Mouse (Mus musculus): ENCODE data around the gene 0610010K14Rik.

The 0610010K14Rik gene

DNA sequence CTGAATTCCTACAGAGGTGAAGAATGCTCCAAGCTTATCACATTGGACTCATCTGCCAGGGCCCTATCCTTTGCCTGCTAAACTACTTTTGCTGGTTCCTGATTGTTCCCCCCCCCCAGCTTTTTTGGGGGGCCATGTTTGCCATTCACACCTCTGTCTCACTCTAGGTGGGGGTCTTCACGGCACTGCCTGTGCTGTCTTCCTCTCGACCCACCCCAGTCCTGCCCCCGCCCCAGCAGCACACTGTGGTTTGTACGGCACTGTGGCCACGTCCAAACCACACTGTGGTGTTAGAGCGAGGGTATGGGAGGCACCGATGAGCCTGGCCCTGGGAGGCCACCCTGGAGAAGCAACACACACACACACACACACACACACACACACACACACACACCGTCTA lies 3.2 kb downstream of the 0610010K14Rik start:
- DNase-seq (ENCODE audit: low spot score), result no peak

DNA sequence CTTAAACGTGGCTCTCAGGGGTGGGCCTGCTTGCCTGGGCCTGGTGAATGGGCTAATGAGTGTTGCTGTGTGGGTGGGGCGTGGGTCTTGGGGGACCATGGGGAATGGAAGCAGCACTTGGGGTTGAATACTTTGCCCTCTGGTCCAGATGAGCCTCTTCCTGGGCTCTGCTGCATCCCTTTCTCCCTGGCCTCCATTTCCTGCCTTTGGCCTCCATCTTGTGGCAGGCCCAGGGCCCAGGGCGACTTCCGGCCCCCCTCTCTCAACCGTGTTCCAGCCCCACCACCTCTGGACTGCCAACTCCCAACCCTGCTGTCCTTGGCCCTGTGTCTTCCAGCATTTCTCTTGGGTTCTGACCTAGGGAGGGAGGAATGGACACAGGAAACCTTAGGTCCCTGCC lies 3.7 kb downstream of the 0610010K14Rik start:
- no peak for DNase-seq (ENCODE audit: low spot score)

DNA sequence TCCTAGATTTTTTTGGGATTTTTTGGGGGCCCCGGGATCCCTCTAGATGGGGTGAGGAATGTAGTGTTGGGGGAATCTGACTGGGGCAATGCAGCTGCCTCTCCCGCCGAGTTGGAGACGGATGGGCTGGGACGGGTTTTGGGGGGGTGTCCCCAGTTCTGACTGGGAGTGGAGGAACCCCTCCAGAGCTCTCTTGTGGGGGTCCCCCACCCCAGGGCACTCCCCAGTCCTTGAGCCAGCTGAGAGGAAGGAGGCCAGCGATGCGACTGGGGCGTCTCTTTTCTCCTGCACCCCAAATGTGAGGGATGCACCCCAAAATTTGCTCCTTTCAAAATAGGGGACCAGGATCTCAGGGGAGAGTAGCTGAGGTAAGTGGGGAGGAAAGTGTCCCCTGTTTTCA lies 4.7 kb downstream of the 0610010K14Rik start:
- no peak for DNase-seq (ENCODE audit: low spot score)

DNA sequence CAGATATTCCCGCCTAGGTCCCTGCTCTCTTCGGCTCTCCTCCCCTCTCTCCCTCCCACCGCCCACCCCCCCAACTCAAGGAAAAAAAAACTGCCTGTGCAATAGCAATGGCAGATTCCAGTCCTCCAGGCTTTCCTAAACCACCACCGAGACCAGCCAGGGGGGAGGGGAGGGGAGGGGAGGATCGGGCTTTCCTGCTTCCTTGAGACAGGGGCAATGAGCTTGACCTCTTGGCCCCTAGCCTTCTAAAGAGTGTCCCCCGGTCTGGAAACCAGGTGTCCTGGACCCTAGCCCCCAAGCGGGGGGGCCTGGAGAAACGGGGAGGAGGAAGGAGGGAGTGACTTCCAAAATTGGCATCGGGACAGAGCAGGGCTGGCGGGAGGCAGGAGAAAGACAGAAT lies 5.2 kb downstream of the 0610010K14Rik start:
- DNase-seq (ENCODE audit: low spot score), result peak; percentile 86

DNA sequence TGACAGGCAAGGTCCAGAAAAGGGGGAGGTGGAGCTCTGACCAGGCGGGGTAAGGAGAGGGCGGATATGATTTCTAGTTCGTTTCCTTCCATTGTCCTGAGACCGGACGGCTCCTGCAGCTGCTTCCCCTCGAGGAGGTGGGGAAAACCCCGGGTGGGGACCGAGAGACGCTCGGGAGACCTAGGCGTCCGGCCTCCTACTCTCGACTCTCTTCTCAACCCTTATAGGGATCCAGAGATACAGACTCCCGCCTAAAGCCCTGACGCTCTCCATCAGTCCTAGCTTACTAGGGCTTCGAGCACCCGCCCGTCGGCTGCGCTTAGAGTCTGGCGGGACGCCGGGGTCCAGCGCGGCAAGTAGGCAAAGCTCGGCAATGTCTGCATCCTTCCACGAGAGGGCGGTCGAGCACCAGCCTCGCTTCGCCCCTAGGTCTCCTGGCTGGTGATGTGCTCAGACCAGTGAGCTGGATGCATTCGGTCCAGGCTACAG lies 7.4 kb downstream of the 0610010K14Rik start:
- DNase-seq (ENCODE audit: low spot score), result peak; percentile 95

DNA sequence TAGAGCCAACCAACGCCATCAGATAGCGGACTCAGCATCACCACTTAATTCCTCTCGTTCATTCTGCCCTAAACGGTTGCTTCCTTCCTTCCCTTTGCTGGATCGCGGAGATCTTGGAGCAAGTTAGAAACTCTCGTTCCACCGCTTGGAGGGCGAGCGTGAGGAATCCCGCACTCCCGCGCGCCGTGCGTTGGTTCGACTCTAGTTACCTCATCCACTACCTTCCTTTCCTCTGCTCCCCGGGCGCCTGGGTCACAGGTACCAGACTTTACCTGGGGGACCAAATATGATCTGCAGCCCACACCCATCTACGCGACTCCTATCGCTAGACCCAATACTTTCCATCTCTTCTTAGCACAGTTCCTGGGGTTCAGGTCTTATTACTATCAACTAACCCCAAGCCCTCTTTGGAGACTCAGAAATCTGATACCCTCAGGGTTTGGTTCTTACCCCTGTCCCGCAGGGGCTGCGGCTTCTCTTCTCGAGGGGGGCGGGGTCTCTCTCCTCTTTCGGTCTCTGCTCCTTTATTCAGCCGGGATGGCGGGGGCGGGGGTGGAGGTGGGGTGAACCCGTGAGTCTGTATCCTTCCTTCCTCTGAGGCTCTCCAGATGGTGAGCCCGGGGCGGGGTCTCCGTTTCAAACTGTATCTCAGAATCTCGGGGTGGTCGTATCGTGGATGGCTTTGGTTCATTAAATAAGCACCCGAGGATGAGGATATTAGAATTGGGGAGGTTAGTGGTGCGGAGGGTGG lies 8.3 kb downstream of the 0610010K14Rik start, which contains the start of gene Bcl6b:
Gene Bcl6b, minus strand, starts transcription at position 539 of the 751 bp plus-strand sequence.
- DNase-seq (ENCODE audit: low spot score), result peak; percentile 46

DNA sequence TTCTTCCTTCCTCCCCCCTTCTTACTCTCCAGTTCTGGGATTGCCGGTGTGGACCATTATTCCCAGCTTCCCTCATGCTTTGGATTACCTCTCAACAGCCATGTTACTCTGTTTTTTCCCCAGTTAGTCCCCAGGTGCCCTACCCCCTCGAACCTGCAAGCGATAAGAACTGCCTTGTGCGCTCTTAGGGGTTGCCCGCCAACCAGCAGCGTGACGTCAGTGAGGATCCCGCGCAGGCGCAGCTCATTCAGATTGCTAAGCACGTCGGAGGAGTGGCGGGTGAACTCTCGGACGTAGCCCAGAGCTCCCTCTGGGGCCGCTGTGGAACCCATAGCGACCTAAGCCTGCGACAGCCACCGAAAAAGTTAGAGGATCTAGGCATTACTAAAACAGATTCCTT lies 8.9 kb downstream of the 0610010K14Rik start:
- DNase-seq (ENCODE audit: low spot score), result peak; percentile 84

DNA sequence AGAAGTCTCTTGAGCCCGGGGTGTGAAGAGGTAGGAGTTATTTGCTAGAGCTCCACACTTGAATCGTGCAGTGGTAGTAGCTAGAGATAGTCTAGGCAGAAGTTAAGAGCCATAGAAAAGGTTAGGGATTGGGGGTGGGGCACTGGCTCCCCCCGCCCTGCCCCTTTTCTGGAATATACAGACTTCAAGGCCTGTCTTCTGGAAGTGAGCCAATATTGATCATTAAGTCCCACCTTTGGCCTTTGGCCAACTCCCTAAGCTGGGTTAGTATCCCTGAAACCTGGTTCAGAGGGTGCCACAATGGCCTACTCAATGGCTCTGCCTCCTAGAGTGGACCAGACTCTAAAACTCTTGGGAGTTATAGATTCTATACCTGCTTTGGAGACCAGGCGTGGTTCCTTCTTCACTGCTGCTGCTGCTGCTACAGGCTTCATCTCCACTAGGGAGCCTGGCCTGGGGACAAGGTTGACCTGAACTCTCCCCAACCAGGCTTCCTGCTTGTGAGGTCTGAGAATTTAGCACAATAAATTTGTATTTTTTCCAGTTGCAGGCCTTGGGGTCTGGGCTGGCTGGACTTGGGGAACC lies 10.0 kb downstream of the 0610010K14Rik start:
- DNase-seq (ENCODE audit: low spot score), result no peak

DNA sequence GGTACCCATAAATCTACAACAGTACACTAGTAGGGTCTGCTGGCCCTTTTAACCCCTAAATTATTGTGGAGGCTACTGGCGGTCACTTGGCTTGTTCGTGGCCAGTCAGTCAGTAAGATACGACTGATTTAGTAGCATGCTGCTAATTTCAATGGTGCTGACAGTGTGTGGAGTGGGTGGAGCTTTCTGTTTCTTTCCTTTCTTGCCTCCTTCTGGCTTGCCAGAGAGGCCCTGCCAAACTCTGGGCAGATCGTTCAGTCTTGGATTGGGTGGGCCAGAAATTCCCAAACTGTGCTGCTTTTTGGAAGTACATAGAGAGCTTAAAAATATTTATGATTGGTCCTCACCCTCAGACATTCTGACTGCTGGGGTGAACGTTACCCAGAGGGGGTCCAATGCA lies 10.6 kb downstream of the 0610010K14Rik start:
- no peak for DNase-seq (ENCODE audit: low spot score)

DNA sequence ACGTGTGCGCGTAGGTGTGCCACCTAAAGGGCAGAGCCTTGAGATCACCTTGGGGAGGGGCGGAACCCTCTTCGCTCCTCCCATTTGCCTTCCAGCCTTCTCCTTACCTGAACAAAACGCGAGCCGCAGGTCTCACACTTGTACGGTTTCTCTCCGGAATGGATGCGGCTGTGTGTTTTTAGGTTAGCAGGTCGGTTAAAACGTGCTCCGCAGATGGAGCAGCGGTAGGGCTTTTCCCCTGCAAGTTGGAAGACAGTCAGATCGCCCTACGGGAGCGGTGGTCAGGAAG lies 11.2 kb downstream of the 0610010K14Rik start:
- DNase-seq (ENCODE audit: low spot score), result no peak

DNA sequence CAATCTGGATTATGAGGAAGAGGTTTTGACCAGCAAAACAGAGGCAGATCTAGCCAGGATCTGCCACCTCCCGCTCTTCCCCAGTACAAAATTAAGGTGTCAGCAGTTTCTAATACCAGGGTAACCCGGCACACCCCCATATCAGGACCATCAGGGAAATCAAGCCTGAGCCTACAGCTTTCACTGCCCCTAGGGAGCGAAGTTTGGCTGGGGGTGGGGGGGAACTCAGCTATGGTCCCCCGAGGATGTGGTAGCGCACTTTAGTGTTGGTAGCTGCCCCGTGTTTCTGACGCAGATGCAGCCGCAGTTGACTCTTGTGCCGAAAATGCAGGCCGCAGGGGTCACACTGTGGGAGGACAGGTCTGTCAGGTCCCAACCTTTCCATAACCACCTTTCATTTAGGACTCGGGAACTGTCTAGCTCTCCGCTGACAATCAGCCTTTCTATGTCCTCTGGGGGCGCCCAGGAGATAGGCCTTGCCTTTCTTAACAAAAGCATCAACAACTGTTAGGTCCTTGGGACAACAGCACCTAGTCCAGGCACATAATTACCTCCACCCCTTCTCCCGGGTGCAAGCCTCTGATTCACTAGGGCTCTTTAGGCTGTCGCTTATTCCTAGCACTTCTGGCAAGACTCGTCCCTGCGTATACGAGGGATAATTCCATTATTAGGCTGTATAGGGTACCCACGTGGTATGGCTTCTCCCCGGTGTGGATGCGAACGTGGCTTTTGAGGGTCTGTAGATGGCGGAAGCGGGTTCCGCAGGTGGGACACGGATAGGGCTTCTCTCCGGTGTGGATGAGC lies 11.7 kb downstream of the 0610010K14Rik start:
- peak; percentile 51 for DNase-seq (ENCODE audit: low spot score)

DNA sequence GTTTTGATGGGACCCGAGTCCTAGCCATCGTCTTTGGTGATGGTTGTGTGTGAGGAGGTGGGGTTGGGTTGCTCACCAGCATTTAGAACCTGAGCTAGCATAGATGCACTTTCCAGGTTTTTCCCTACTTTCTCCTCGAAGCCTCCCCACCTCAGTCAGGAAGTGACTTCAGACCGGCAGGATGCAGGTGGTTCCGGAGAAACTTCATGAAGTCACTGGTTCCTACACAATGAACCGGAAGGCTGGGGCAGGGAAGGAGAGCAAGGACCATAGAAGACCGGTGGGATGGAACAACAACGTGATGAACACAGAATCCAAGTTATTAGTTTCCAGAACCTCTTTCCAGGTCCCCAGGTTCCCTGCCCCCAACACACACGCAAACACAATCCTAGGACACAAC lies 14.0 kb downstream of the 0610010K14Rik start:
- DNase-seq (ENCODE audit: low spot score), result no peak

DNA sequence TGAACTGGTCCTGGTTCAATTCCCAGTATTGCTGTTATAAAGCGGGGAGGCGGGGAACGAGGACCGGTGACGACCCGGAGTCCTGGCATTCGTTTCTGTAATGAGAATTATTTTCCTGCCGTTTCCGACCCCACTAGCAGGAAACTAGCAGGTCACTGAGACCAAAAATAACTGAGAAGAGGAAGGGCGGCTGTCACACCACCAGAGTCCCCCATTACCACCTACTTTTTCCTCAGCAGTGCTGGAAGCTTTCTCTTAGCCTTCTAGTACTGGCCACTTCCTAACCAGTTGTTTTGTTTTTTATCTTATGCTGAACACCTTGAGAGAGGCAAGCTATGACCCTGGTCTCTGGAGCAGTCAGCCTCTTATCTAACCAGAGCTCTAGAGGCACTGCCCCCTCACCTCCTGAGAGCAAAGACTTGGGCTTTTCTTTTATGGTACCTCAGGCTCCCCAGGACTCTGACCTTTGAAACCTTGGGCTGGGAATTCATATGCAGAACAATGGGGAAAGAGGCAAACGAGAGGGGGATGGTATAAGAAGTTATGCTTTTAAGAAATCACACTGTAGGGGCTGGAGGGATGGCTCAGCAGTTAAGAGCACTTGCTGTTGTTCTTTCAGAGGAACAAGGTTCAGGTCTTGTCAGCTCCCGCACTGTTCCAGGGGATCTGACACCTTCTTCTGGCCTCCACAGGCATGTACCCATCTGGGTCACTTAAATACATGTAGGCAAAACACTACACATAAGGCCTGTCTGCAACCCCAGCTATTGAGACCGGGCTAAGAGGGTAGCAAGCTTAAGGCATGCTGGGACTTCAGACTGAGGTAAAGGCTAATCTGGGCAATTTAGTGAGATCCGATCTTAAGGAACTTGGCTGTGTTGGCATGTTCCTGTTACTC lies 15.9 kb downstream of the 0610010K14Rik start:
- DNase-seq (ENCODE audit: low spot score), result peak; percentile 23

DNA sequence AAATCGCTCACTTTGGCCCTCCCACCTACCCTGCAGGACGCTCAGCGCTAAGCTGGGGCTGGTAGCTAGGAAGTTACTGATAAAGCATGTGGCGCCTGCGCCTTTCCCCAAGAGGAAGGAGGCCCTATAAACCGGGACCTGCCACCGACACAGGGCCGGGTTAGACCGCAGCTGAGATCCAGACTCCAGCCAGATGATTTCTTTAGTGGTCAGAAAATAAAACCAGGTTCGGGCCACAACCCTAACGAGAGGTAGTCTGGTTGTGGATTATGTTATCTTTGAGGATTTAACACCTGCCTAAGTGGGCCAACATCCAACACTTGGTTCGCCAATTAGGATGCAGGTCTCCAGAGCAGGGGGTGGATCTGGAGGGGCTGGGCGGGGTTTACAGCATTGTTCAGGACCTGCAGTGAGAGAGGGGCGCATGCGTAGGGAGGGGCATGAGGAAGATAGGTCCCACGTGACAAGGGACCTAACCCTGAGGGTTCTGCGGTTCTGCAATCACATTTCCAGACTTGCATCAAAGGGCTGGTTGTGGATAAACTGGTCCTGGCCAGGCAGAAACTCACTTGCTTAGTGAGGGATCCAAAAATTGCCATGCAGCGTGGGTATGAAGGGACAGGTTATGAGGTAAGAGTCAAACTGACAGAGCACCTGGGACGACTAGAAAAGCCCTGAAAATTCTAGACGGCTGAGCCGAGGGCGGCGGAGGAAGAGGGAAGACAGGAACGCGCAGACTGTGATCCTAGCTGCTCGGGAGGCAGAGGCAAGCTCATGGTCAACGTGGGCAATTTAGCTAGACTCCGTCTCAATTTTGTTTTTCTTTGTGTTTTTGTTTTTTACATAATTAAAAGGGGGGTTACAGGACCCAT lies 16.7 kb downstream of the 0610010K14Rik start, which contains the start of gene Slc16a13:
Gene Slc16a13, minus strand, starts transcription at position 334 of the 872 bp plus-strand sequence.
- DNase-seq (ENCODE audit: low spot score), result peak; percentile 98

DNA sequence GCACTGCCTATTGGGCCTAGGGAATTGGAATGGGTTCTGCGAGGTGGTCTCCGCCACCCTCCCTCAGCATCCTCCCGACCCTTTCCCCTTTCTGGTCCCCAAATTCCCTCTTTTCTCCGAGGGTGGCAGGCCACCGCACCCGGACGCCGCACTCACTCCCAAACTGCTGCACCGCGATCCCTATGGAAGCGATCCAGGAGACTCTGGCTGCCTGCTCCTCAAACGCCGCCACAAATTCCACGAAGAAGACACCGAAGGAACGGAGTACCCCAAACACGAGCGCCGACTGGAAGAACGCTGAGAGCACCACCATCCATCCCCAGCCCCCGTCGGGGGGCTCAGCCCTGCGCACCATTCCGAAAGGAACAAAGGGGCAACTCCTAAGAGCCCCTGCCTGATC lies 17.4 kb downstream of the 0610010K14Rik start:
- no peak for DNase-seq (ENCODE audit: low spot score)

DNA sequence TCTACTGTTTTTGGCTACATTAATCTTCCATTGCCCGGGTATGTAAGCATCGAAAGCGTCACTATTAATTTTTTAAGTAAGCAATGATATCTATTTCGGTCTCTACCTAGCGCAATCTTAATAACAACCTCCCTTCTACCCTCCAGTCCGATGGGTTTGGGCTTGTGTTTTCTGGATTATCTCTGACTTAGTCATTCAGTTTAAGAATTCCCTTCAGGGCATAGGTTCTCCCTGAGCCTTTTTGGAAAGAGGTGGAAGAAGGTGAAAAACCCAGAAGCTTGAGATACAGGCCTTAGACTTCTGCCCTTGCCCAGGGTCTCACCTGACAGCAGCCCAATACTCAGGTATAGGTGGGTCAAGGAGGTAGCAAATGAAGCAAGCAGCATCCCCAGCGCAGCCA lies 17.8 kb downstream of the 0610010K14Rik start:
- no peak for DNase-seq (ENCODE audit: low spot score)

DNA sequence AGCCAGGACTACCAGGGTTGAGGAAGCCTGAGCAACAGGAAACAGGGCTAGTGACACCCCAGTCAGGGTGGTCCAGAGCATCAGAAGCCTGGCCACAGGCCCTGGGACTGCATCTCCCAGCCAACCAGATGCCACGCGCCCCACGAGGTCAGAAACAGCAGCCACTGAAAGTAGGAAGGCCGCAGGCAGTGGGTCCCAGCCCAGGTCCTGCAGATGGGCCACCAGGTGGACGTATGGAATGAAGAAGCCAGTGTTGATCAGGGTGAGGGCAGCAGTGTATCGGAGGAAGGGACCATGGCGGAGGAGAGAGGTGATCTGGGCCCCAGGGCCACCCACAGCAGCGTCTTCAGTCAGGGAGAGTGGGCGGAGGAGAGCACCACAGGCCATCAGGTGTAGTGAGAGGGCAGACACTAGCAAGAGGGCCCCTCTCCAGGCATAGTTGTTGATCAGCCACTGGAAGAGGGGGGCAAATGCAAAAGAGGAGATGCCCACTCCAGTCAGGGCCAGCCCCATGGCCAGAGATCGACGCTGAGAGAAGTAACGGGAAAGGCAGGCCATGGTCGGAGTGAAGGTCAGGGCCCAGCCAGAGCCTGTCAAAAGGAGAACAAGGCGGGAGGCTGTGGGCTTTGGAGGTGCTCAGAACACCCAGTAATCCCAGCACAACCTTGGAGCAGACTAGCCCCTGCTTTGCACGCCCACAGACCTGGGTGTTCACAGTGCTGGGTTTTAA lies 18.8 kb downstream of the 0610010K14Rik start:
- no peak for DNase-seq (ENCODE audit: low spot score)

DNA sequence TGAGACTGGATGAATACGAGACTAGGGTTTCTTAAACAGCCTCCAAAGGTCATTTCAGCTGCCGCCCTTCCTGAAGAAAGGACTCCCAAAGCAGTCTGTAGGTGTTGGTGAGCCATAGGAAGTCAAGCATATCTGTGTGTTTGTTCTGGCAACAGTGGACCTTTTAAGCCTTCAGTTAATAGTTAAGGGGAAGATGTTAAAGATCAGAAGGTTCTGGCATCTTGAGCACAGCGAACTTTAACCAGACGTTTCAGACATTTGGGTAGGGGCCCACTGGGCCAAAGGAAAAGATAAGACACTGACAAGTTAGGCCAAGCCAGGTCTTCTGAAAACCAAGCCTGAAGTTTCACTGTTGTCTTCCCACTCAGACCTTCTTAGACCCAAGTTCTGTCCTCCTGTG lies 19.7 kb downstream of the 0610010K14Rik start:
- DNase-seq (ENCODE audit: low spot score), result no peak

DNA sequence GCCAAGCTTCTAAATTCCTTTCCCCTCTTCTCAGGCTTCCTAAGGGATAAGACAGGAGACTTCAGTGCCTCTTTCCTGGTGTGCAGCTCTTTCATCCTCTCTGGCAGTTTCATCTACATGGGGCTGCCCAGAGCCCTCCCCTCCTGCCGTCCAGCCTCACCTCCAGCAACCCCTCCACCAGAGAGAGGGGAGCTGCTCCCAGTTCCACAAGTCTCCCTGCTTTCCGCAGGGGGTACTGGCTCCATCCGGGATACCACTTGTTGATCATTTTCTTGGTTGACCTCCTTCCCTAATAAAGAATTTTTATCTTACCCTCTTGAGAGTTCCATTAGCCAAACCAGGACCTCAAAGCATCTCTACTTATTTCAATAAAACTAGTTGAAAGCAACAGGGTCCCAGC lies 21.6 kb downstream of the 0610010K14Rik start:
- no peak for DNase-seq (ENCODE audit: low spot score)

DNA sequence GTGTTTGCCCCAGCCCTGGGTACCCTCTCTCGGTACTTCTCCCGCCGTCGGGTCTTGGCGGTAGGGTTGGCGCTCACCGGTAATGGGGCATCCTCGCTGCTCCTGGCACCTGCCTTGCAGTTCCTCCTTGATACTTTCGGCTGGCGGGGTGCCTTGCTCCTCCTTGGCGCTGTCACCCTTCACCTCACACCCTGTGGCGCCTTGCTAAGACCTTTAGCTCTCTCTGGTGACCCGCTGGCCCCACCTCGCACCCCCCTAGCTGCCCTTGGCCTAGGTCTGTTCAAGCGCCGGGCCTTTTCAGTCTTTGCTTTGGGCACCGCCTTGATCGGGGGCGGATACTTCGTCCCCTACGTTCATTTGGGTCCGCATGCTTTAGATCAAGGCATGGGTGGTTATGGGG lies 22.4 kb downstream of the 0610010K14Rik start:
- no peak for DNase-seq (ENCODE audit: low spot score)
